ENCODE assay signal across 9 mouse cellular contexts in genomic region chr2:180963956-180964355, GRCm38 (mm10). TPM values are rescaled to one million over a fixed set of nuclear protein-coding genes. Genes with fewer than 3 reads are reported as not detected.
DNase-seq lines count a peak whose midpoint lies in the region; ATAC-seq and TF ChIP-seq lines count a peak whose summit lies in the region.
"Had no signal": no experiment of that assay in that cellular context is flagged by ENCODE, and none has a peak within 500 bp of the region (broad histone marks: within the 10 kb centered on the region; RNA-seq: fewer than 3 reads in every experiment).

No protein-coding gene starts in this region.

- 6% methylated on average over 5 of the region's 5 CpGs for WGBS in midbrain, embryonic 12.5 days
- 2% methylated on average over 5 of the region's 5 CpGs for WGBS in midbrain, embryonic 16.5 days
- under 1% methylated on average over 5 of the region's 5 CpGs for WGBS in olfactory bulb, adult 2 months
- WGBS in thymus, adult 2 months: 8% methylated on average over 5 of the region's 5 CpGs

- no peaks in the 10 kb centered on the region for H3K27me3 ChIP-seq in midbrain, embryonic 12.5 days
- H3K27me3 ChIP-seq in midbrain, embryonic 16.5 days (ENCODE audit: control insufficient read depth, insufficient read depth, low read depth, low read length): no peaks in the 10 kb centered on the region
- no peaks in the 10 kb centered on the region for H3K27me3 ChIP-seq in thymus, adult 2 months (ENCODE audit: control insufficient read depth, insufficient read depth, low read length)

- peak; percentile 17 for ATAC-seq in midbrain, embryonic 12.5 days (ENCODE audit: low FRiP score, low read depth)
- no peak for ATAC-seq in midbrain, embryonic 16.5 days

- H3K36me3 ChIP-seq in midbrain, embryonic 12.5 days: no peaks in the 10 kb centered on the region
- H3K36me3 ChIP-seq in midbrain, embryonic 16.5 days (ENCODE audit: control insufficient read depth, insufficient read depth, low read length): no peaks in the 10 kb centered on the region
- H3K36me3 ChIP-seq in thymus, adult 2 months (ENCODE audit: control insufficient read depth, insufficient read depth, low read length): no peaks in the 10 kb centered on the region

- peak; percentile 90 for TF ChIP-seq CTCF in olfactory bulb, adult 2 months (IDR thresholded peaks at IDR 0.05; ENCODE audit: insufficient read depth, low read depth, low read length)
- TF ChIP-seq CTCF in thymus, adult 2 months (IDR thresholded peaks at IDR 0.05; ENCODE audit: borderline replicate concordance, control insufficient read depth, extremely low read depth, insufficient read depth, low read length, poor library complexity): peak; percentile 89; the same call in 1 of the 2 replicates

- intact Hi-C loops in left cerebral cortex, postnatal 36 days (cut with DNase I): no loop called here

- H3K9ac ChIP-seq in midbrain, embryonic 12.5 days (replicated peaks): no peak overlapping the region
- H3K9ac ChIP-seq in midbrain, embryonic 16.5 days (ENCODE audit: low read depth, low read length): no peak overlapping the region

- H3K9me3 ChIP-seq in midbrain, embryonic 12.5 days: no peaks in the 10 kb centered on the region
- no peaks in the 10 kb centered on the region for H3K9me3 ChIP-seq in midbrain, embryonic 16.5 days (replicated peaks; ENCODE audit: control insufficient read depth, low read length, poor library complexity, severe bottlenecking)

- no peak overlapping the region for H3K27ac ChIP-seq in midbrain, embryonic 12.5 days (replicated peaks)
- H3K27ac ChIP-seq in midbrain, embryonic 16.5 days (ENCODE audit: low read length): no peak overlapping the region
- no peak overlapping the region for H3K27ac ChIP-seq in olfactory bulb, adult 2 months (ENCODE audit: insufficient read depth, low read depth, low read length)
- no peak overlapping the region for H3K27ac ChIP-seq in thymus, adult 2 months (ENCODE audit: control insufficient read depth, insufficient read depth, low read length)

- H3K4me1 ChIP-seq in midbrain, embryonic 12.5 days: peaks cover 15% of the 10 kb centered on the region
- H3K4me1 ChIP-seq in midbrain, embryonic 16.5 days (ENCODE audit: control insufficient read depth, insufficient read depth, low read length): peaks cover 17% of the 10 kb centered on the region
- H3K4me1 ChIP-seq in olfactory bulb, adult 2 months (ENCODE audit: control insufficient read depth, insufficient read depth, low read length): peaks cover 5% of the 10 kb centered on the region
- H3K4me1 ChIP-seq in thymus, adult 2 months (replicated peaks; ENCODE audit: control insufficient read depth, insufficient read depth, low read length): peaks cover 6% of the 10 kb centered on the region

- H3K4me3 ChIP-seq in midbrain, embryonic 12.5 days: no peak overlapping the region
- H3K4me3 ChIP-seq in midbrain, embryonic 16.5 days (ENCODE audit: low read depth, low read length): no peak overlapping the region
- H3K4me3 ChIP-seq in olfactory bulb, adult 2 months (ENCODE audit: insufficient read depth, low read depth, low read length): no peak overlapping the region
- H3K4me3 ChIP-seq in thymus, adult 2 months (ENCODE audit: control insufficient read depth, insufficient read depth, low read length): no peak overlapping the region
- H3K4me3 ChIP-seq: erythroblast, embryonic 14.5 days had no signal

- TF ChIP-seq POLR2A in olfactory bulb, adult 2 months (IDR thresholded peaks at IDR 0.05; ENCODE audit: insufficient read depth, low read depth, low read length): no peak
- no peak for TF ChIP-seq POLR2A in thymus, adult 2 months (IDR thresholded peaks at IDR 0.05; ENCODE audit: control insufficient read depth, extremely low read depth, insufficient read depth, low read length, poor library complexity)

- peak; percentile 75 for DNase-seq in cerebellum, adult 11-12 months
- DNase-seq in forelimb bud, embryonic 11.5 days (ENCODE audit: low read depth, low spot score): peak; percentile 76
- peak; percentile 46 for DNase-seq in hindlimb bud, embryonic 11.5 days (ENCODE audit: extremely low spot score, low read depth, low spot score)
- peak; percentile 67 to 73 for DNase-seq in left cerebral cortex, postnatal 36 days (ENCODE audit: low spot score in 2 of 2)
- DNase-seq in thymus, adult 2 months: peak; percentile 68

- H3K4me2 ChIP-seq in midbrain, embryonic 12.5 days (replicated peaks): no peak overlapping the region
- no peak overlapping the region for H3K4me2 ChIP-seq in midbrain, embryonic 16.5 days (ENCODE audit: low read length)

RNA-seq across cellular contexts. Expression of gene Arfgap1, which starts 3.1 kb away (rescaled TPM):
- 86.3 and 97.4 TPM in 2 replicates for polyA plus RNA-seq in midbrain, embryonic 12.5 days (2016; fragmentation: Nextera tagmentation; extraction: Ambion mirVana)
- 125 and 130 TPM in 2 replicates for polyA plus RNA-seq in midbrain, embryonic 16.5 days (2015; fragmentation: Nextera tagmentation; extraction: Ambion mirVana)
- 100 to 1,000 TPM; 141 to 151 TPM for total RNA-seq in left cerebral cortex, postnatal 36 days (2021)
- not detected in 2 replicates for polyA plus RNA-seq in olfactory bulb, adult 2 months (2012; ENCODE audit: insufficient read depth, insufficient read length, low replicate concordance, missing spikeins)
- 65.5 and 68.4 TPM in 2 replicates for polyA plus RNA-seq in thymus, adult 2 months (2012; rRNA removed)

RNA-seq across cellular contexts. Expression of gene Nkain4, which starts 9.5 kb away (rescaled TPM):
- polyA plus RNA-seq in midbrain, embryonic 12.5 days (2016; fragmentation: Nextera tagmentation; extraction: Ambion mirVana): 72.9 and 83.1 TPM in 2 replicates
- 66.7 and 82.7 TPM in 2 replicates for polyA plus RNA-seq in midbrain, embryonic 16.5 days (2015; fragmentation: Nextera tagmentation; extraction: Ambion mirVana)
- 10 to 100 TPM; 35.9 to 45.2 TPM for total RNA-seq in left cerebral cortex, postnatal 36 days (2021)
- not detected in 2 replicates for polyA plus RNA-seq in olfactory bulb, adult 2 months (2012; ENCODE audit: insufficient read depth, insufficient read length, low replicate concordance, missing spikeins)
- 12.5 and 24.6 TPM in 2 replicates for polyA plus RNA-seq in thymus, adult 2 months (2012; rRNA removed)
- polyA plus RNA-seq: erythroblast, embryonic 14.5 days had no signal

RNA-seq across cellular contexts. Expression of gene Col20a1, which starts 22.4 kb away (rescaled TPM):
- polyA plus RNA-seq in midbrain, embryonic 12.5 days (2016; fragmentation: Nextera tagmentation; extraction: Ambion mirVana): 0.18 and 0.22 TPM in 2 replicates
- 0.11 and 0.19 TPM in 2 replicates for polyA plus RNA-seq in midbrain, embryonic 16.5 days (2015; fragmentation: Nextera tagmentation; extraction: Ambion mirVana)
- total RNA-seq in left cerebral cortex, postnatal 36 days (2021): 1 to 10 TPM; 1.3 to 2.1 TPM
- not detected in 2 replicates for polyA plus RNA-seq in olfactory bulb, adult 2 months (2012; ENCODE audit: insufficient read depth, insufficient read length, low replicate concordance, missing spikeins)
- 2.5 and 3.3 TPM in 2 replicates for polyA plus RNA-seq in thymus, adult 2 months (2012; rRNA removed)

RNA-seq across cellular contexts. Expression of gene Birc7, which starts 35.1 kb away (rescaled TPM):
- 0.36 and 0.67 TPM in 2 replicates for polyA plus RNA-seq in midbrain, embryonic 12.5 days (2016; fragmentation: Nextera tagmentation; extraction: Ambion mirVana)
- polyA plus RNA-seq in midbrain, embryonic 16.5 days (2015; fragmentation: Nextera tagmentation; extraction: Ambion mirVana): not detected in 2 replicates
- not detected for total RNA-seq in left cerebral cortex, postnatal 36 days (2021)
- polyA plus RNA-seq in olfactory bulb, adult 2 months (2012; ENCODE audit: insufficient read depth, insufficient read length, low replicate concordance, missing spikeins): not detected in 2 replicates
- polyA plus RNA-seq in thymus, adult 2 months (2012; rRNA removed): 0.08 and 0.19 TPM in 2 replicates
- polyA plus RNA-seq: erythroblast, embryonic 14.5 days had no signal

RNA-seq across cellular contexts. Expression of gene Ythdf1, which starts 43.2 kb away (rescaled TPM):
- 65.2 and 67.2 TPM in 2 replicates for polyA plus RNA-seq in midbrain, embryonic 12.5 days (2016; fragmentation: Nextera tagmentation; extraction: Ambion mirVana)
- polyA plus RNA-seq in midbrain, embryonic 16.5 days (2015; fragmentation: Nextera tagmentation; extraction: Ambion mirVana): 38.8 and 45.2 TPM in 2 replicates
- total RNA-seq in left cerebral cortex, postnatal 36 days (2021): 10 to 100 TPM; 54.1 to 56.8 TPM
- not detected in 2 replicates for polyA plus RNA-seq in olfactory bulb, adult 2 months (2012; ENCODE audit: insufficient read depth, insufficient read length, low replicate concordance, missing spikeins)
- polyA plus RNA-seq in thymus, adult 2 months (2012; rRNA removed): 76.7 and 78.3 TPM in 2 replicates

Comparison
In these comparisons a context has a peak if more than half of its experiments do, and no peak if none do; other contexts are left out.
1. RNA of gene Nkain4, which starts 9.5 kb away (polyA plus RNA-seq): 66.7 to 82.7 TPM in midbrain, embryonic 16.5 days, 72.9 to 83.1 TPM in midbrain, embryonic 12.5 days and 12.5 to 24.6 TPM in thymus, adult 2 months; not detected in olfactory bulb, adult 2 months; every median in the first group is over 10 times any median in the second.
2. Peak in every context shown above with its lines, with median percentiles within 50 percentile points of each other: DNase-seq.